Mouse (Mus musculus) bone marrow, adult 2 months (tissue): ENCODE measurements around the gene Foxn4.

Source experiments
- CTCF ChIP-seq: fragments of 200-500 bp; IDR thresholded peaks from 2 replicates; pipeline ENCODE4 v1.5.1; 2011; ENCODE audit warnings: low read length, control low read depth; ENCODE audit not compliant: control insufficient read depth, insufficient read depth
- POLR2A ChIP-seq: fragments of 200-500 bp; IDR thresholded peaks from 2 replicates; pipeline ENCODE4 v1.6.1; 2011; ENCODE audit warnings: low read depth, mild to moderate bottlenecking, control low read depth, low read length, borderline replicate concordance; ENCODE audit not compliant: control insufficient read depth

DNA sequence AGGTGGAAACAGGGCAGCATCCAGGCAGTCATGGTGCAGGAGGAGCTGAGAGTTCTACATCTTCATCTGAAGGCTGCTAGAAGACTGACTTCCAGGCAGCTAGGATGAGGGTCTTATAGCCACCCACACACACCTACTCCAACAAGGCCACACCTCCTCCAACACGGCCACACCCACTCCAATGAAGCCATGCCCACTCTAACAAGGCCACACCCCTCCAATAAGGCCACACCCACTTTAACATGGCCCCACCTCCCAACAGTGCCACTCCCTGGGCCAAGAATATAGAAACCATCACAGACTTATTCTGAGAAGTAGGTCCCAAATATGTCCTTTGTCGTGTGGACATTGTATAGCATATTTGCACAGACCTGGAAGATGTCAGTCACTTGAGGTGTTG, 67.4 kb downstream of the Foxn4 start:
- TF ChIP-seq CTCF (no peak), POLR2A (no peak)
